Mouse (Mus musculus): ENCODE measurements at regions not wholly inside any gene's neighbourhood (a gene's known extent, or its start where the extent isn't known, plus 50 kb on each side); places are given as distances from the start of the nearest gene placed in this dataset.

- WGBS: 72% methylated on average over 5 of the region's 5 CpGs
- Histone ChIP-seq H3K4me1 (no peaks in the 10 kb centered on the region), H3K36me3 (replicated peaks) (no peaks in the 10 kb centered on the region), H3K4me2 (no peak overlapping the region), H3K9me3 (no peaks in the 10 kb centered on the region), H3K27me3 (replicated peaks) (no peaks in the 10 kb centered on the region), H3K4me3 (no peak overlapping the region), H3K9ac (no peak overlapping the region), H3K27ac (no peak overlapping the region)
- ATAC-seq (replicated peaks): no peak
Measured at GRCm38 (mm10) chr5:29029957-29030356, 165.8 kb upstream of the Rnf32 start.

GRCm38 (mm10) chr5:29025045-29025444 lies 170.7 kb upstream of the Rnf32 start:
- Histone ChIP-seq H3K27ac (no peak overlapping the region), H3K4me3 (no peak overlapping the region), H3K27me3 (replicated peaks) (no peaks in the 10 kb centered on the region), H3K9ac (no peak overlapping the region), H3K9me3 (no peaks in the 10 kb centered on the region), H3K4me1 (no peaks in the 10 kb centered on the region), H3K4me2 (no peak overlapping the region), H3K36me3 (replicated peaks) (no peaks in the 10 kb centered on the region)
- no peak for ATAC-seq (replicated peaks)

GRCm38 (mm10) chr5:28992796-28993195 lies 203.0 kb upstream of the Rnf32 start:
- no peaks in the 10 kb centered on the region for H3K36me3 ChIP-seq (replicated peaks)
- no peak overlapping the region for H3K4me3 ChIP-seq
- ATAC-seq (replicated peaks): no peak
- 90% methylated on average over 2 of the region's 2 CpGs for WGBS
- H3K27ac ChIP-seq: no peak overlapping the region
- H3K27me3 ChIP-seq (replicated peaks): no peaks in the 10 kb centered on the region
- no peak overlapping the region for H3K4me2 ChIP-seq
- H3K9ac ChIP-seq: no peak overlapping the region
- no peaks in the 10 kb centered on the region for H3K4me1 ChIP-seq
- no peaks in the 10 kb centered on the region for H3K9me3 ChIP-seq

- Histone ChIP-seq H3K4me1 (no peaks in the 10 kb centered on the region), H3K4me3 (no peak overlapping the region), H3K27ac (no peak overlapping the region), H3K9me3 (no peaks in the 10 kb centered on the region), H3K36me3 (replicated peaks) (no peaks in the 10 kb centered on the region), H3K27me3 (replicated peaks) (no peaks in the 10 kb centered on the region), H3K9ac (no peak overlapping the region), H3K4me2 (no peak overlapping the region)
- no peak for ATAC-seq (replicated peaks)
- WGBS: 64% methylated on average over 1 of the region's 1 CpGs
Measured at GRCm38 (mm10) chr5:28979932-28980331, 215.9 kb upstream of the Rnf32 start.

- H3K36me3 ChIP-seq (replicated peaks): no peaks in the 10 kb centered on the region
- H3K4me2 ChIP-seq: no peak overlapping the region
- no peaks in the 10 kb centered on the region for H3K4me1 ChIP-seq
- H3K27ac ChIP-seq: no peak overlapping the region
- no peak overlapping the region for H3K4me3 ChIP-seq
- 87% methylated on average over 2 of the region's 2 CpGs for WGBS
- no peak for ATAC-seq (replicated peaks)
- H3K9ac ChIP-seq: no peak overlapping the region
- H3K27me3 ChIP-seq (replicated peaks): no peaks in the 10 kb centered on the region
- H3K9me3 ChIP-seq: no peaks in the 10 kb centered on the region
Measured at GRCm38 (mm10) chr5:28970404-28970803, 225.4 kb upstream of the Rnf32 start.

GRCm38 (mm10) chr5:28955036-28955435 lies 240.8 kb upstream of the Rnf32 start:
- Histone ChIP-seq H3K27ac (no peak overlapping the region), H3K4me1 (no peaks in the 10 kb centered on the region), H3K4me2 (no peak overlapping the region), H3K9me3 (no peaks in the 10 kb centered on the region), H3K9ac (no peak overlapping the region), H3K27me3 (replicated peaks) (no peaks in the 10 kb centered on the region), H3K36me3 (replicated peaks) (no peaks in the 10 kb centered on the region), H3K4me3 (no peak overlapping the region)
- no peak for ATAC-seq (replicated peaks)

GRCm38 (mm10) chr5:28947465-28947864 lies 248.3 kb upstream of the Rnf32 start:
- H3K9me3 ChIP-seq: no peaks in the 10 kb centered on the region
- no peak overlapping the region for H3K9ac ChIP-seq
- H3K36me3 ChIP-seq (replicated peaks): no peaks in the 10 kb centered on the region
- 0 out of 2 replicates have a peak, but pooled peaks cover 2% of the 10 kb centered on the region for H3K27me3 ChIP-seq (replicated peaks)
- no peak for ATAC-seq (replicated peaks)
- H3K27ac ChIP-seq: no peak overlapping the region
- 67% methylated on average over 4 of the region's 4 CpGs for WGBS
- no peak overlapping the region for H3K4me2 ChIP-seq
- no peaks in the 10 kb centered on the region for H3K4me1 ChIP-seq
- H3K4me3 ChIP-seq: no peak overlapping the region

- Histone ChIP-seq H3K9me3 (no peaks in the 10 kb centered on the region), H3K4me2 (no peak overlapping the region), H3K4me3 (no peak overlapping the region), H3K9ac (no peak overlapping the region), H3K27ac (no peak overlapping the region), H3K4me1 (peaks cover 3% of the 10 kb centered on the region; the same call in 1 of the 2 replicates), H3K27me3 (replicated peaks) (0 out of 2 replicates have a peak, but pooled peaks cover 2% of the 10 kb centered on the region), H3K36me3 (replicated peaks) (no peaks in the 10 kb centered on the region)
- ATAC-seq (replicated peaks): no peak
- WGBS: 46% methylated on average over 13 of the region's 13 CpGs
Measured at GRCm38 (mm10) chr5:28943571-28944316, 252.0 kb upstream of the Rnf32 start.

- Histone ChIP-seq H3K9me3 (no peaks in the 10 kb centered on the region), H3K4me2 (no peak overlapping the region), H3K27ac (no peak overlapping the region), H3K36me3 (replicated peaks) (no peaks in the 10 kb centered on the region), H3K9ac (no peak overlapping the region), H3K4me3 (no peak overlapping the region), H3K27me3 (replicated peaks) (0 out of 2 replicates have a peak, but pooled peaks cover 2% of the 10 kb centered on the region), H3K4me1 (peaks cover 3% of the 10 kb centered on the region; the same call in 1 of the 2 replicates)
- WGBS: 61% methylated on average over 5 of the region's 5 CpGs
- no peak for ATAC-seq (replicated peaks)
Measured at GRCm38 (mm10) chr5:28940972-28941371, 254.8 kb upstream of the Rnf32 start.

GRCm38 (mm10) chr5:28919296-28920063 lies 276.3 kb upstream of the Rnf32 start:
- 88% methylated on average over 4 of the region's 4 CpGs for WGBS
- no peaks in the 10 kb centered on the region for H3K4me1 ChIP-seq
- no peak overlapping the region for H3K27ac ChIP-seq

GRCm38 (mm10) chr5:28904500-28904899 lies 291.3 kb upstream of the Rnf32 start:
- no peak overlapping the region for H3K9ac ChIP-seq
- 51% methylated on average over 4 of the region's 4 CpGs for WGBS
- H3K27ac ChIP-seq: no peak overlapping the region
- ATAC-seq (replicated peaks): no peak
- no peaks in the 10 kb centered on the region for H3K9me3 ChIP-seq
- no peak overlapping the region for H3K4me3 ChIP-seq
- no peak overlapping the region for H3K4me2 ChIP-seq
- no peaks in the 10 kb centered on the region for H3K4me1 ChIP-seq
- H3K36me3 ChIP-seq (replicated peaks): no peaks in the 10 kb centered on the region
- H3K27me3 ChIP-seq (replicated peaks): no peaks in the 10 kb centered on the region

More at GRCm38 (mm10) chr5:28919296-28920063, 276.3 kb upstream of the Rnf32 start:
- ATAC-seq (replicated peaks): no peak
- H3K27me3 ChIP-seq (replicated peaks): no peaks in the 10 kb centered on the region
- no peak overlapping the region for H3K9ac ChIP-seq
- no peaks in the 10 kb centered on the region for H3K36me3 ChIP-seq (replicated peaks)
- no peaks in the 10 kb centered on the region for H3K9me3 ChIP-seq
- H3K4me2 ChIP-seq: no peak overlapping the region
- no peak overlapping the region for H3K4me3 ChIP-seq

GRCm38 (mm10) chr5:28903805-28904320 lies 291.9 kb upstream of the Rnf32 start:
- Histone ChIP-seq H3K4me1 (no peaks in the 10 kb centered on the region), H3K9me3 (no peaks in the 10 kb centered on the region), H3K4me2 (no peak overlapping the region), H3K27me3 (replicated peaks) (no peaks in the 10 kb centered on the region), H3K36me3 (replicated peaks) (no peaks in the 10 kb centered on the region), H3K27ac (no peak overlapping the region), H3K9ac (no peak overlapping the region), H3K4me3 (no peak overlapping the region)
- ATAC-seq (replicated peaks): no peak
- WGBS: 21% methylated on average over 3 of the region's 3 CpGs
